Comparison of ENCODE assay signal across 22 mouse cellular contexts in the genomic region with DNA sequence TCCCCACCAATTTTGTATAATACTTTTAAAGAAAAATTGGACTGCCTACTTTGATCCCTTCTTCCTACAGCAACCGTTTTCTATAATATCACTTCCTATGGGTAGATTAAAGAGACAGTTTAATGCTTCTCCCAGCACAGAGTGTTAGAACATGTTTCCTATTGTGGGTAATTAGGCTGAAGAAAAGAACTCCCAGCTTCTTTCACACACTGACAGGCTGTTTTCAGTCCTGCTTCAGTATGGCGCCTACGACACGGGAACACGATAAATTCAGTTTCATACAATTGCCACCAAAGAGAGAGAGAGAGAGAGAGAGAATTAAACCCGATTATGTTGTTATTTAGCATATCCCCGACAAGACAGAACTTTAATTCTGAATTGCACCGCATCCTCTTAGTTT.
"Had no signal": no experiment of that assay in that cellular context is flagged by ENCODE, and none has a peak within 500 bp of the region (broad histone marks: within the 10 kb centered on the region; RNA-seq: fewer than 3 reads in every experiment).

No protein-coding gene starts in this region.

- H3K4me2 ChIP-seq: heart, embryonic 11.5 days; heart, embryonic 13.5 days; heart, embryonic 15.5 days; hindbrain, embryonic 13.5 days; hindbrain, embryonic 15.5 days; kidney, embryonic 15.5 days; limb, embryonic 13.5 days; limb, embryonic 15.5 days; liver, embryonic 12.5 days had no signal

- H3K9ac ChIP-seq: heart, embryonic 13.5 days; heart, embryonic 15.5 days; hindbrain, embryonic 13.5 days; hindbrain, embryonic 15.5 days; kidney, embryonic 15.5 days; limb, embryonic 13.5 days; limb, embryonic 15.5 days; liver, embryonic 12.5 days; liver, embryonic 14.5 days had no signal

- H3K36me3 ChIP-seq: heart, embryonic 13.5 days; heart, embryonic 15.5 days; hindbrain, embryonic 13.5 days; hindbrain, embryonic 15.5 days; kidney, embryonic 15.5 days; limb, embryonic 13.5 days; limb, embryonic 15.5 days; liver, embryonic 12.5 days had no signal

- ATAC-seq: hindbrain, postnatal 0 days; intestine, embryonic 16.5 days; liver, embryonic 12.5 days had no signal

- H3K27me3 ChIP-seq: heart, embryonic 13.5 days; heart, embryonic 15.5 days; hindbrain, embryonic 13.5 days; hindbrain, embryonic 15.5 days; kidney, embryonic 15.5 days; limb, embryonic 13.5 days; limb, embryonic 15.5 days; liver, embryonic 12.5 days had no signal

- H3K4me3 ChIP-seq: heart, adult 2 months; heart, embryonic 13.5 days; heart, embryonic 15.5 days; hindbrain, embryonic 13.5 days; hindbrain, embryonic 15.5 days; kidney, embryonic 15.5 days; layer of hippocampus, adult 2 months; limb, embryonic 13.5 days; limb, embryonic 15.5 days; liver, embryonic 12.5 days had no signal

- DNase-seq: gastrocnemius, postnatal 14 days; gastrocnemius, postnatal 36 days; heart, adult 2 months; heart, postnatal 14 days; heart, postnatal 36 days; kidney, postnatal 14 days; layer of hippocampus, postnatal 36 days; left cerebral cortex, postnatal 4 days had no signal

- H3K9me3 ChIP-seq: heart, embryonic 13.5 days; heart, embryonic 15.5 days; hindbrain, embryonic 13.5 days; hindbrain, embryonic 15.5 days; kidney, embryonic 15.5 days; limb, embryonic 13.5 days; limb, embryonic 15.5 days; liver, embryonic 12.5 days had no signal

- H3K4me1 ChIP-seq: limb, embryonic 15.5 days; liver, embryonic 12.5 days had no signal

- H3K27ac ChIP-seq: heart, adult 2 months; heart, embryonic 13.5 days; heart, embryonic 15.5 days; hindbrain, embryonic 13.5 days; hindbrain, embryonic 15.5 days; hindbrain, postnatal 0 days; kidney, embryonic 15.5 days; kidney, postnatal 0 days; layer of hippocampus, adult 2 months; limb, embryonic 13.5 days; limb, embryonic 15.5 days; liver, embryonic 12.5 days; liver, embryonic 14.5 days had no signal
